Mouse (Mus musculus) neural tube, postnatal 0 days (tissue): Measurements from ENCODE around the gene Fxn. TPM values are rescaled to one million over a fixed set of nuclear protein-coding genes. Genes with fewer than 3 reads are reported as not detected.

Experiments
- polyA plus RNA-seq: library from polyadenylated mRNA; unstranded; fragments of >200 nt; fragmentation: Nextera tagmentation; extraction: Ambion mirVana; gene quantifications from 2 replicates; pipeline ENCODE4 v1.2.1, GENCODE M21; 2015

Fxn gene
- polyA plus RNA-seq = 41.0 and 43.2 TPM in 2 replicates

GRCm38 (mm10) chr19:24280601-24281228 lies at the start of gene Fxn:
Gene Fxn (minus strand): TSS chr19:24280605.

DNA sequence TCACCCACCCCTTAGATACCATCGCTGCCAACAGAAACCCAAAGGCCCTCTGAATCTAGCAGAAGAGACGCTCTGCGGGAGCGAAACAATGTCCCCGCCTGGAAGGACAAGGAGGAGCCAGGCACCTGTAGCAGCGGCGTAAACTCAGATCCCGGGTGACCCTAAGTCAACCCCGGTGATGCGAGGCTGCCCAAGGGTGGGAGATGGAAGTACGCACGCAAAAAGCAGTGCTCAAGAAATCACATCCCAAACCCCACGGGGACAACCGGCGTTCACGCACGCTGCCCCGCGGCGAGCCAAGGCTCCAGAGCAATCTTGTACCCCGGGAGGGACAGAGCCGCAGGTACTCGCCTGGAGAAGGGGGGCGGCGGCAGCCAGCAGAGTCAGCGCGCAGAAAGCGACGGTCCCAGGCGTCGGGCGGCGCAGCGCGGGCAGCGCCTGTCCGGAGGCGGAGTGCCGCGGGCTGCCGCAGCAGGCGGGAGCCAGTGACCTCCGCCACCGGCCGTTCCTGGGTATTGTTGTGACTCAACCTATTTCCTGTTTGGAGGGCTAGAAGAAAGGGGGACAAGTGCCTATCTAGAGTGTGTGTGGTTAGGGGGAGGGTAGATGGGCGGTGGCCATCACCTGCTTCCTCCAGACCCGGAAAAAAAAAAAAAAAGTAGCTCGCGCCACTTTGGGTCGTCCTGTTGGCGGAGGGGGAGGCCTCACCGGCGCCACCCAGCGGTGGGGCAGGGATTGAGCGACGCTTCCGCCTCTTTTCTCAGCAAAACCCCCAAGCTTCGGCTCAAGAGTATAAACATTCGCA lies 55.7 kb downstream of the Fxn start, which contains the start of gene Tjp2:
Gene Tjp2, minus strand, starts transcription at position 531 of the 805 bp plus-strand sequence.

Other genes starting within 250 kb of the Fxn start
- gene Fam189a2, start 249.6 kb downstream of the Fxn start, polyA plus RNA-seq = 3.8 and 6.2 TPM in 2 replicates
- 13.7 and 13.8 TPM in 2 replicates for gene Tjp2, start 55.6 kb downstream of the Fxn start, polyA plus RNA-seq
- gene Fam122a, start 196.8 kb upstream of the Fxn start, polyA plus RNA-seq = 57.8 and 74.0 TPM in 2 replicates